Mouse (Mus musculus) mesoderm, embryonic 11.5 days (tissue): ENCODE measurements at regions not wholly inside any gene's neighbourhood (a gene's known extent, or its start where the extent isn't known, plus 50 kb on each side); places are given as distances from the start of the nearest gene placed in this dataset.
"Not testable (repeated sequence)": the region's sequence is repeated elsewhere in the genome, so short reads cannot be mapped to it uniquely, and the experiment has no call there.

ENCODE experiments used
- DNase-seq: peaks from one replicate; pipeline ENCODE4 v3.0.0-alpha.2; 2012; ENCODE audit warnings: low read depth, low spot score

GRCm38 (mm10) chr3:39776278-39777039 lies 754.6 kb upstream of the Intu start:
- DNase-seq, result no peak

- no peak for DNase-seq
Observed at GRCm38 (mm10) chr3:39779690-39780218, 751.3 kb upstream of the Intu start.

GRCm38 (mm10) chr3:39780270-39780669 lies 750.8 kb upstream of the Intu start:
- no peak for DNase-seq

GRCm38 (mm10) chr3:39784901-39785300 lies 746.2 kb upstream of the Intu start:
- DNase-seq, result no peak

- DNase-seq, result no peak
Observed at GRCm38 (mm10) chr3:39809586-39809985, 721.5 kb upstream of the Intu start.

- peak; percentile 67 for DNase-seq
Observed at GRCm38 (mm10) chr3:39814814-39815213, 716.3 kb upstream of the Intu start.

- no peak for DNase-seq
Observed at GRCm38 (mm10) chr3:39830488-39831056, 700.5 kb upstream of the Intu start.

- DNase-seq, result peak; percentile 31
Observed at GRCm38 (mm10) chr3:39838377-39839145, 692.5 kb upstream of the Intu start.

GRCm38 (mm10) chr3:39840946-39841345 lies 690.1 kb upstream of the Intu start:
- no peak for DNase-seq

- no peak for DNase-seq
Observed at GRCm38 (mm10) chr3:39845123-39845522, 686.0 kb upstream of the Intu start.

GRCm38 (mm10) chr3:39848829-39849228 lies 682.3 kb upstream of the Intu start:
- no peak for DNase-seq

GRCm38 (mm10) chr3:39857214-39857839 lies 673.8 kb upstream of the Intu start:
- no peak for DNase-seq

- DNase-seq, result not testable (repeated sequence)
Observed at GRCm38 (mm10) chr3:39876046-39876445, 655.0 kb upstream of the Intu start.

GRCm38 (mm10) chr3:39884370-39884769 lies 646.7 kb upstream of the Intu start:
- DNase-seq, result no peak

- no peak for DNase-seq
Observed at GRCm38 (mm10) chr3:39888376-39888775, 642.7 kb upstream of the Intu start.

GRCm38 (mm10) chr3:39889222-39889621 lies 641.9 kb upstream of the Intu start:
- DNase-seq, result no peak

- no peak for DNase-seq
Observed at GRCm38 (mm10) chr3:39898961-39899360, 632.1 kb upstream of the Intu start.

GRCm38 (mm10) chr3:39900207-39900606 lies 630.9 kb upstream of the Intu start:
- no peak for DNase-seq

- DNase-seq, result no peak
Observed at GRCm38 (mm10) chr3:39904377-39904776, 626.7 kb upstream of the Intu start.

GRCm38 (mm10) chr3:39908676-39909362 lies 622.3 kb upstream of the Intu start:
- DNase-seq, result no peak

GRCm38 (mm10) chr3:39909642-39910041 lies 621.4 kb upstream of the Intu start:
- no peak for DNase-seq
